18 mouse cellular contexts compared by ENCODE assay signal in the genomic region with DNA sequence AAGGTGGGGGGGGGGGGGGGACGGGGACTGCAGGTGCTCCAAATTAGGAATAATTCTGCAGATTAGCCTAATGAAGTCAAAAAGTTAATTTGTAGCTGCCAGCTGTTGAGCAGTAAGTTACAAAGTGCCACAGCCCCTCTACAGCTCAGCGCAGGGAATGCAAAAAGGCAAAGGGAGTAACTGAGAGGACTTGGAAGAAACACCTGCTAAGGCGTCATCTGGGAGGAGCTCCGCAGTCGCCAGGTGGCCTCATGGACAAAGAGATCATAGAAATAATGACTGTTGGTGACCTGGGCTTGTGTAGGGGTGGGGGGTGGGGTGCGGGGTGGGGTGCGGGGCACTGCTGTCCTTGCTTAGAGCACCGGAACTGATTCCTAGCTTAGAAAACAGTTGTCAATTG.
DNase-seq lines count a peak whose midpoint lies in the region; ATAC-seq and TF ChIP-seq lines count a peak whose summit lies in the region.
"Had no signal": no experiment of that assay in that cellular context is flagged by ENCODE, and none has a peak within 500 bp of the region (broad histone marks: within the 10 kb centered on the region; RNA-seq: fewer than 3 reads in every experiment).

No protein-coding gene starts in this region.

- 30% methylated on average over 7 of the region's 8 CpGs for WGBS in stomach, embryonic 14.5 days
- WGBS in stomach, postnatal 0 days = 8% methylated on average over 8 of the region's 8 CpGs
- 31% methylated on average over 8 of the region's 8 CpGs for WGBS in heart, embryonic 13.5 days
- WGBS in intestine, embryonic 16.5 days = 33% methylated on average over 8 of the region's 8 CpGs
- 41% methylated on average over 8 of the region's 8 CpGs for WGBS in forebrain, embryonic 15.5 days

- H3K36me3 ChIP-seq in stomach, embryonic 14.5 days (ENCODE audit: control insufficient read depth, insufficient read depth, low read length) = no peaks in the 10 kb centered on the region
- H3K36me3 ChIP-seq in stomach, postnatal 0 days (ENCODE audit: control insufficient read depth, insufficient read depth, low read length) = no peaks in the 10 kb centered on the region
- H3K36me3 ChIP-seq in heart, embryonic 13.5 days = no peaks in the 10 kb centered on the region
- H3K36me3 ChIP-seq in intestine, embryonic 16.5 days (ENCODE audit: control insufficient read depth, insufficient read depth, low read length) = no peaks in the 10 kb centered on the region
- H3K36me3 ChIP-seq in forebrain, embryonic 15.5 days = no peaks in the 10 kb centered on the region
- H3K36me3 ChIP-seq: G1E; hindbrain, embryonic 10.5 days; liver, embryonic 13.5 days; midbrain, embryonic 13.5 days had no signal

- no peak for TF ChIP-seq EP300 in stomach, postnatal 0 days (optimal IDR thresholded peaks at IDR 0.05)

- no peaks in the 10 kb centered on the region for H3K4me1 ChIP-seq in stomach, embryonic 14.5 days (ENCODE audit: control insufficient read depth, insufficient read depth, low read length)
- no peaks in the 10 kb centered on the region for H3K4me1 ChIP-seq in stomach, postnatal 0 days (replicated peaks; ENCODE audit: control insufficient read depth, insufficient read depth)
- H3K4me1 ChIP-seq in heart, embryonic 13.5 days = peaks cover 38% of the 10 kb centered on the region
- H3K4me1 ChIP-seq in intestine, embryonic 16.5 days (ENCODE audit: control insufficient read depth, insufficient read depth, low read length) = no peaks in the 10 kb centered on the region
- peaks cover 18% of the 10 kb centered on the region for H3K4me1 ChIP-seq in forebrain, embryonic 15.5 days
- H3K4me1 ChIP-seq: hindbrain, embryonic 10.5 days; liver, embryonic 13.5 days; midbrain, embryonic 13.5 days had no signal

- DNase-seq in kidney, adult 9 months = peak; percentile 18
- DNase-seq in kidney, adult 18-20 months = no peak
- DNase-seq in stomach, postnatal 0 days (ENCODE audit: low spot score) = no peak
- DNase-seq in cerebellum, postnatal 10 days = no peak
- DNase-seq: cerebellum, adult 9-11 months; liver, embryonic 13.5 days; right cerebral cortex, postnatal 4 days; thymus, adult 18-20 months had no signal

- no peaks in the 10 kb centered on the region for H3K9me3 ChIP-seq in stomach, embryonic 14.5 days (ENCODE audit: control insufficient read depth, low read depth, low read length)
- H3K9me3 ChIP-seq in stomach, postnatal 0 days (ENCODE audit: control insufficient read depth, low read length) = no peaks in the 10 kb centered on the region
- no peaks in the 10 kb centered on the region for H3K9me3 ChIP-seq in heart, embryonic 13.5 days
- no peaks in the 10 kb centered on the region for H3K9me3 ChIP-seq in intestine, embryonic 16.5 days (ENCODE audit: control insufficient read depth, low read length)
- no peaks in the 10 kb centered on the region for H3K9me3 ChIP-seq in forebrain, embryonic 15.5 days
- H3K9me3 ChIP-seq: hindbrain, embryonic 10.5 days; liver, embryonic 13.5 days; midbrain, embryonic 13.5 days had no signal

- no peak overlapping the region for H3K9ac ChIP-seq in stomach, embryonic 14.5 days (replicated peaks; ENCODE audit: low read depth, low read length)
- no peak overlapping the region for H3K9ac ChIP-seq in stomach, postnatal 0 days (ENCODE audit: low read length)
- H3K9ac ChIP-seq in heart, embryonic 13.5 days = peak overlapping the region; percentile 62
- no peak overlapping the region for H3K9ac ChIP-seq in intestine, embryonic 16.5 days (ENCODE audit: low read depth, low read length)
- no peak overlapping the region for H3K9ac ChIP-seq in forebrain, embryonic 15.5 days (replicated peaks)
- H3K9ac ChIP-seq: liver, embryonic 13.5 days; midbrain, embryonic 13.5 days had no signal

- TF ChIP-seq CTCF in stomach, postnatal 0 days (IDR thresholded peaks at IDR 0.05; ENCODE audit: low read depth) = no peak

- 0 out of 2 replicates have a peak, but pooled peaks have one; percentile 56 for ATAC-seq in stomach, embryonic 14.5 days (ENCODE audit: insufficient number of reproducible peaks, insufficient read depth, low FRiP score, low read depth)
- no peak for ATAC-seq in stomach, postnatal 0 days (ENCODE audit: low FRiP score, low TSS enrichment)
- ATAC-seq in heart, embryonic 13.5 days (ENCODE audit: extremely low read depth, insufficient number of reproducible peaks, low FRiP score, low TSS enrichment) = no peak
- ATAC-seq in intestine, embryonic 16.5 days = peak; percentile 55
- ATAC-seq in forebrain, embryonic 15.5 days (replicated peaks) = no peak
- ATAC-seq: forebrain, embryonic 14.5 days; midbrain, embryonic 13.5 days had no signal

- no peak overlapping the region for H3K4me3 ChIP-seq in stomach, embryonic 14.5 days (ENCODE audit: low read depth, low read length)
- no peak overlapping the region for H3K4me3 ChIP-seq in stomach, postnatal 0 days (ENCODE audit: low read depth, low read length)
- peak overlapping the region; percentile 25 for H3K4me3 ChIP-seq in heart, embryonic 13.5 days
- H3K4me3 ChIP-seq in intestine, embryonic 16.5 days (ENCODE audit: low read length) = no peak overlapping the region
- no peak overlapping the region for H3K4me3 ChIP-seq in forebrain, embryonic 15.5 days
- H3K4me3 ChIP-seq: erythroblast, embryonic 14.5 days; hindbrain, embryonic 10.5 days; layer of hippocampus, adult 2 months; liver, embryonic 13.5 days; midbrain, embryonic 13.5 days had no signal

- H3K27me3 ChIP-seq in stomach, embryonic 14.5 days (ENCODE audit: control insufficient read depth, insufficient read depth, low read length) = no peaks in the 10 kb centered on the region
- no peaks in the 10 kb centered on the region for H3K27me3 ChIP-seq in stomach, postnatal 0 days (ENCODE audit: control insufficient read depth, insufficient read depth, low read length)
- no peaks in the 10 kb centered on the region for H3K27me3 ChIP-seq in heart, embryonic 13.5 days (replicated peaks)
- H3K27me3 ChIP-seq in intestine, embryonic 16.5 days (replicated peaks; ENCODE audit: control insufficient read depth, insufficient read depth, low read length) = no peaks in the 10 kb centered on the region
- no peaks in the 10 kb centered on the region for H3K27me3 ChIP-seq in forebrain, embryonic 15.5 days
- H3K27me3 ChIP-seq: liver, embryonic 13.5 days; midbrain, embryonic 13.5 days had no signal

- no peak overlapping the region for H3K4me2 ChIP-seq in stomach, embryonic 14.5 days (replicated peaks; ENCODE audit: low read depth, low read length)
- no peak overlapping the region for H3K4me2 ChIP-seq in stomach, postnatal 0 days (replicated peaks; ENCODE audit: low read depth)
- peak overlapping the region; percentile 51 for H3K4me2 ChIP-seq in heart, embryonic 13.5 days
- H3K4me2 ChIP-seq in intestine, embryonic 16.5 days (ENCODE audit: low read depth, low read length) = no peak overlapping the region
- no peak overlapping the region for H3K4me2 ChIP-seq in forebrain, embryonic 15.5 days (replicated peaks)
- H3K4me2 ChIP-seq: liver, embryonic 13.5 days; midbrain, embryonic 13.5 days had no signal

- no peak overlapping the region for H3K27ac ChIP-seq in stomach, embryonic 14.5 days (ENCODE audit: low read length)
- no peak overlapping the region for H3K27ac ChIP-seq in stomach, postnatal 0 days (replicated peaks)
- H3K27ac ChIP-seq in heart, embryonic 13.5 days (replicated peaks) = peak overlapping the region; percentile 93
- no peak overlapping the region for H3K27ac ChIP-seq in intestine, embryonic 16.5 days (ENCODE audit: low read length)
- H3K27ac ChIP-seq in forebrain, embryonic 15.5 days (replicated peaks) = no peak overlapping the region
- H3K27ac ChIP-seq: hindbrain, embryonic 10.5 days; layer of hippocampus, adult 2 months; liver, embryonic 13.5 days; midbrain, embryonic 13.5 days had no signal

Comparison
In these comparisons a context has a peak if more than half of its experiments do, and no peak if none do; other contexts are left out.
1. ATAC-seq: peak in stomach, embryonic 14.5 days (single experiment) and intestine, embryonic 16.5 days (single experiment); none in stomach, postnatal 0 days (single experiment), heart, embryonic 13.5 days (single experiment) and forebrain, embryonic 15.5 days (single experiment).